Mouse (Mus musculus) spleen, postnatal 36 days (tissue): ENCODE data around the gene Sec61a2.
A peak's percentile ranks its signal among the peaks of the same experiment; 100 is the strongest.

Experiments used
- DNase-seq, 2 experiments: peaks; one replicate each; pipeline ENCODE4 v3.0.0; 2022; ENCODE audit warnings: low spot score in 2 of 2, mixed read lengths in 1 of 2

Sec61a2 gene

GRCm38 (mm10) chr2:5894843-5895570 is at the start of gene Sec61a2:
Gene Sec61a2 (minus strand): TSS chr2:5895432.
- peak; percentile 97 to 98 for DNase-seq

DNA sequence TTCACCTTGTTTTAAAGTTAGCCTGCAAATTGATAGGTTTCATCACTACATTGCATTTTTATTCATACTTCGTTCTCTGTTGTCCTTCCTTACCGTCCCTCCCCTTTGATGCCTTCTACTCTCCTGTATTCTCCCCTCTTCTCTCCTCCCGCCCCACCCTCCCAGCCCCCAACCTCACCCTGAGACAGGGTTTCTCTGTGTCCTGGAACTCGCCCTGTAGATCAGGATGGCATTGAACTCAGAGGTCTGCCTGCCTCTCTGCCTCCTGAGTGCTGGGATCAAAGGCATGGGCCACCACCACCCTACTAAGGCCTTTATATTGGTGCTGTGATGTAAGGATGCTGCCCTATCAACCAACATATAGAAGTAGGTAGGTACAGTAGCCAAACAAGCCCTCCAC is 47.8 kb upstream of the Sec61a2 start:
- no peak for DNase-seq

GRCm38 (mm10) chr2:5942416-5943032 is 47.3 kb upstream of the Sec61a2 start, which contains the start of gene Dhtkd1:
Gene Dhtkd1 (minus strand): TSS chr2:5942792.
- peak; percentile 32 to 39 for DNase-seq

GRCm38 (mm10) chr2:5941861-5942415 is 46.7 kb upstream of the Sec61a2 start:
- DNase-seq: no peak

DNA sequence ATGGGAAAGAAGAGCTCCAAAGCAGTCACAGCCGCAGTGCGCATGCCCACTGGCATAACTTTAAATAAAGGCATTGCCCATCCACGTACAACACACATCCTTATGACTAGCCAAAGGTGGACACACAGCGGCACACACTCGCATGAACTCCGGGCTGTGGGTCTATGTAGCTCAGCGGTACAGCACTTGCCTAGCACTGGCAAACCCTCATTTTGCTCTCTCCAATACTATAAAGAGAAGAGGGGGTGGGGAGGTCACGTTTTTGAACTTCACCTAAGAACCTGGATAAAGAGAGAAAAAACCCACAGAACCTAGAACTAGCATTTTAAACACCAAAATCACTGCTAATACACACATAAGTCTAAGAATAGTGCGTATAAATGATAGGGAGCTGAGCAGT is 45.7 kb upstream of the Sec61a2 start:
- DNase-seq: no peak

- no peak for DNase-seq
These were observed 44.7 kb upstream of the Sec61a2 start for GRCm38 (mm10) chr2:5939911-5940310.

- no peak for DNase-seq
These were observed 44.1 kb upstream of the Sec61a2 start for GRCm38 (mm10) chr2:5939319-5939718.

DNA sequence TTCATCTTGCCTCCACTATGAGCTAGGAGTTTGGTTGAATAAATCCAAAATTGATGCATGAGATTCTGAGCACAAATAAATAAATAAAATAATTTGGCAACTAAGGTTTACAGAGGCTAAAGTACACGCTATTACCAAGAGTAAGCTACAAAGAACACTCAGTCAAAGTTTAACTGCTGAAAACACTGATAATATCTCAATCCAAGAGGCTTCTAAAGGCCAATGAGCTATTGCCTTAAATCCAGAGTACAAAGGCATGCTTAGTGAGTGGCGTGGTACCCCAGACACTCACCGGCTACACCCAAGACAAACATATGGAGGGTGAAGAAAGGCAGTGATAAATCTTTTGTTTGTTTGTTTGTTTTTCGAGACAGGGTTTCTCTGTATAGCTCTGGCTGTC is 41.3 kb upstream of the Sec61a2 start:
- DNase-seq: no peak

- no peak for DNase-seq
These were observed 40.8 kb upstream of the Sec61a2 start for GRCm38 (mm10) chr2:5936068-5936467.

DNA sequence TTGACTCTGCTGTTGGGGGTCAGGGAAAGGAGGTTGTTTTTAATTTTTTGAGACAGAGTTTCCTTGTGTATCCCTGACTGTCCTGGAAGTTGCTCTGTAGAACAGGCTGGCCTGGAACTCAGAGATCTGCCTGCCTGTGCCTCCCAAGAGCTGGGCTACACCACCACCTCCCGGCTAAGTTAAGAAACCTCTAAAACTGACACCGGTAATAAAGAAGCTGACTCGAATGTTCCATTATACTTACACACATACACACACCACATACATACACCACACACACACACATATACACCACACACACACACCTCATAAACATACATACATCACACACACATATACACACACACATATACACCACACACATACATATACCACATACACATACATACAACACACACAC is 39.7 kb upstream of the Sec61a2 start:
- no peak for DNase-seq

- DNase-seq: no peak
These were observed 36.7 kb upstream of the Sec61a2 start for GRCm38 (mm10) chr2:5931938-5932337.

DNA sequence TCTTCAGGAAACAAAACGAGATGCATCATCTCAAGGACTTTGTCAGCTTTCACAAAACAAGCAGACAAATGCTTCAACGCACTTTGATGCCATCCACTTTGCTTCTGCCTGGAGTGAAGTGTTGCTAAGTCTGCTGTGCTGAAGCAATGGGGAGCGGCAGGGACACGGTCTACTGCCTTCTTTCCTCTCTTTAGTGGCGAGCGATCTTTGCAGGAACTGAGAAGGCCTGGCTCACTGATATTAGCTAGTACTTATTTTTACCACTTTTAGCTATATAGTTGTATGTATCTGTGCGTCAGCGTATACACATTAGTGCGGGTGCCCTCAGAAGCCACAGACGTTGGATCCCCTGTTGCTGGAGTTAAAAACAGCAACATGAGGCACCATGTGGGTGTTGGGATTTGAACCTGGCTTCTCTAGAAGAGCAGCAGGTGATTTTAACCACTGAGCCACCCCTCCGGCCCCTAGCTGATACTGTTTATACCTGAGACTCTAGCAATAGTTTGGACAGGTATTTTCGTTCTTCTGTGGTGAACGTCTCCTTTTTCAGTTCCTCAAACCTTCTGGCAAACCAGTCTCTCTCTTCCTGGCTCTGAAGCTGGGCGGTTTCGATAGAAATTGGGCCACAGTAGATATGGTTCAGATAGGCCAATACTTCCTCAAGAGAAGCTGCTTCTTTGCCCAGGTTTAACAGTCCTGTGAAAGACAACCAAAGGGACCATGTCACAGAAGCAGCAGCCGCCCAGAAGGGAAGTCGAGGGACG is 35.2 kb upstream of the Sec61a2 start:
- DNase-seq: peak; percentile 77 to 82

DNA sequence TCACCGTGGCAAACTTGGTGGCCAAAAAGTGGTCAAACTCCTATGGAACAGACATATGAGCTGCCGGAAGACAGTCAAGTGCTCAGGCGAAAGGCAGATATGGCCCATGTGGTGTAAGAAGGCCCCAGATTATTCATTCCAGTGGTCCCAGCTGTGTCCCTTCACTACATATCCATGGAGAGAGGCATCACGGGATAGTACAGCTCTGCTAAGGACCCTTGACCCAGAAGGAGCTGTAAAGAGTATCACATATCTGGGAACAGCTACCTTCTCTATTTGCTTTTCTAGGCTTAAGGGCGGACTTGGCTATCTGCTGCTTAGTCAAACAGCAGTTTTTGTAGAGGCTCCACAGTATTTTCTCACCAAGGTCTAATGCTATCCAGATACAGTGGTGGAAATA is 34.6 kb upstream of the Sec61a2 start:
- no peak for DNase-seq

DNA sequence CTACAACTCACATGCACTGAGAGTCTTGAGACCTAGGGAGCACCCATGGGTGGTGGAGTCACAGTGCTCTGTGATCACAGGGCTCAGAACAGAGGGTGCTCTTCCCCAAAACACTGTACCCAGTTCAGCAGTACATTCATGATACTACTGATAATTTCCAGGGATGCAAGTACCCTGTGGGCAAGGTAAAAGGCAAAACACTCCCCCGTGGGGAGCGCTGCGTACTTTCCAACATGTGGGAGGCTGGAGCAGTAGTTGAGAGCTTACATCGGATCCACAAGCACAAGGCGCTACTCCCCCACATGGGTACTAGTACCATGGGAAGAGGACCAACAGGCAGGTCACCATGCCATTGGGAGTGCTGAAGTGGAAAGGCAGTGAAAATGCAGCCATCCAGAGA is 32.2 kb upstream of the Sec61a2 start:
- no peak for DNase-seq

- no peak for DNase-seq
These were observed 28.6 kb upstream of the Sec61a2 start for GRCm38 (mm10) chr2:5923786-5924185.

DNA sequence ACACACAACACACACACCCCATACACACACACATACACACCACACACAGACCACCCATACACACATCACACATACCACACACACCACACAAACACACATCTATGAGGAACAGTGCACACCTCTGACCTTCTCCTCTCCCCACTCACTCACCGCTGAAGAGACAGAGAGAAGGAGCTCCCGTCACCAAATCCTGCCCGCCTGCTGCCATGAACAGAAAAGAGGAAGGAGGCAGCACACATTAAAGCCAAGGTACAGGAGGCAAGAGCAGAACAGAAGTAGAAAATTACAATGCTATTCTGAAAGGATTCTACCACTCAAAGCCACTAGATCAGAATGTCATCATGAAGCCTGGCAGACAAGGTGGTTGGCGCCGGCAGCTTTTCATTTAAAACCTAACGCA is 27.6 kb upstream of the Sec61a2 start:
- no peak for DNase-seq

DNA sequence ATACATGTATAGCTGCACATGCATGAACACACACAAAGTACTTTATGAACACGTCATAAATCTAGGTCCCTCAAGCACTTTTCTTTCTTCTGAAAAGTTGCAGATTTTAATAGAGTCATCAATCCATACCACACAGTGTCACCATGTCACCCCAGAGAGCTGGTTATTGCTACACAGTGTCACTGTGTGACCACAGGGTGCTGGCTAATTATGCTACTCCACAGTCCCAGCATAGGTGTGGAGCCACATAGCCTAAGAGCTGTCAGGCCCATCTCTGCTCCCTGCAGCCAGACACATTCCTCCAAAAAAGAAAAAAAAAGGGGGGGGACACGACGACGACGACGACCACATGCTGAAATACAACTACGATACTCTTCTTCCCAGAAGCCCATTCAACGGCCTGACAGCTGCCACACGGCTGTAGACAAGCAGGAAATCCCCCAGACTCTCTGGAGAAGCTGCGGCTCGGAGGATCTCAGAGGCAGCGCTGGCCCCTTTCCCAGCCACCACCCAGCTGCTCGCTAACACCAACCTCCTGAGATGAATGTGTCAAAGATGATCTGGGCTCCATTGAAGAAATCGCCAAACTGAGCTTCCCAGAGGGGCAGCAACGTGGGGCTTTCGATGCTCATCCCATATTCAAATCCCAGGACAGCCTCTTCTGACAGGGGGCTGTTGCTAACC is 16.2 kb upstream of the Sec61a2 start:
- DNase-seq: no peak

GRCm38 (mm10) chr2:5906625-5907024 is 11.4 kb upstream of the Sec61a2 start:
- DNase-seq: peak; percentile 15 to 35

DNA sequence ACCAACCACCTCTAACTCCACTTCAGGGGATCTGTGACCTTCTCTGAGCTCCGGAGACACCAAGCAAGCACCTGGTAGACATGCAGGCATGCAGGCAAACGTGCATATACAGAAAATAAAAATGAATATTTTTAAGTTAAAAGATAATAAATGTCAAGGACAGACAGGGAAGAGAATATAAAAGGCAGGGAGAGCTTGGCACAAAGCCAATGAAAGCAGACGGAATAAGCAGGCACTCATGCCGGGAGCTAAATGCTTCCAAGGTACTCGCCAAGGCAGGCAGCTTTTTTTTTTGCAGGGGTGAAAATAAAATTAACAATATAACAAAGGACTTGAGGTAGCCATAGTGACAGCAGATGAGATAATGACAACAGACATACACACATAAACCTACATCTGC is 10.9 kb upstream of the Sec61a2 start:
- DNase-seq: no peak

DNA sequence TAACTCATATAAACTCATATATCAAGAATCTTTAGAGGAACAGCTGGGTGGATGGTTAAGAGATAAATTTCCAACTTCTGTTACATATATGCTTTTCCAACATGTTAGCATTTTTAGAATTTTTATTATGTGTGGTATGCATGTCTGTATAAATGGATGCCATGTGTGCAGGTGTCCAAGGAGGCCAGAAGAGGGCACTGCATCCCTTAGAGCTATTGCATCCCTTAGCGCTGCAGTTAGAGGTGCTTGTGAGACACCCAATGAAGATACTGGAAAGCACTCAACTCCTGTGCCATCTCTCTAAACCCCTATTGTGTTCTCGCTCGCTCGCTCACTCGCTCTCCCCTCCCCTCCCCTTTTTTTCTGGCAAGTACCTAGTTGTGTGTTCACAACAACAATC is 4.9 kb upstream of the Sec61a2 start:
- peak; percentile 21 to 35 for DNase-seq

DNA sequence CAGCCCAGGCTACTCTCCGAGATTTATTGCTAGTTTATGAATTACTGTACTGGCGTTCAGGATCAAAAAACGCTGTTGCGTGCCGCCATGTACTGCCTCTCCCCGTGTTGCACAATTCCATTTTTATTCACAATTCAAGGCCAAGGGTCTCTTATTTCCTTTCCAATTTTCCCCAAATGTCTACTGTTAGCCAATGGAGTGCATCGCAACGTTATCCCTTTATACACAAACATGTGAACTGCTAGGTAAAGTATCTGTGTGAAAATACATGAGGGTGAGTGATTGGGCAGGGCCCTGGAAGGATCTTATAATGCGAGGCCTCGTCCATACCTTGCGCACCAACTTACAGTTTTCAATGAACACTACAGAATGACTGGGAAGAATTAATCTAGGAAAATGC is 936 bp downstream of the Sec61a2 start:
- DNase-seq: no peak

- no peak for DNase-seq
These were observed 5.8 kb downstream of the Sec61a2 start for GRCm38 (mm10) chr2:5889412-5889811.
